Mouse (Mus musculus): Measurements from ENCODE around the gene Gm20503. TPM values are rescaled to one million over a fixed set of nuclear protein-coding genes. Genes with fewer than 3 reads are reported as not detected.

The Gm20503 gene
- polyA plus RNA-seq, 1 experiment from 2014 or later, result 23.2 TPM

DNA sequence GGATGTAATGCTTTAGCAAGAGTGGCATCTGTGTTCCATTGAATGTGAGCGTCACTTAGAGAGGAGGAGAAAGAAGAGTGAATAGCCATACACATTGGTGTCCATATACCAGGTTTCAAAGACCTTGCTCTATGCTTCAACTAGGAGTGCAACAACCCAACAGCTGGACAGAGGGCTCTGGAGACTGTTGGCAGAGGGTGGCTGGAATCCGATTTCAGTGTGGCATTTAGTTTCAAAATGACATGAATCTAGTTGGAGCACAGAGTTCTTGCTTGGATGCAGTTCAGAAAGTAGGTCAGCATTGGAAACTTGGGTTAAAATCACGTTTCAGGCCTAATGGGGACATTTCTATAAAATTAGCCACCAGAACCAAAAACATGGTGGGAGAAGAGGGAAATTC, 12.2 kb downstream of the Gm20503 start:
- Histone ChIP-seq H3K27ac (ENCODE audit: low read length) (no peak overlapping the region), H3K9me3 (ENCODE audit: low read length) (no peaks in the 10 kb centered on the region), H3K27me3 (replicated peaks; ENCODE audit: insufficient read depth, low read length) (no peaks in the 10 kb centered on the region), H3K4me1 (ENCODE audit: insufficient read depth, low read depth, low read length) (peaks cover 4% of the 10 kb centered on the region; the same call in 1 of the 2 replicates), H3K4me3 (ENCODE audit: low read depth, low read length) (no peak overlapping the region), H3K9ac (replicated peaks; ENCODE audit: low read depth) (no peak overlapping the region), H3K36me3 (ENCODE audit: insufficient read depth, low read length) (peaks cover 11% of the 10 kb centered on the region; the same call in 1 of the 2 replicates), H3K4me2 (replicated peaks; ENCODE audit: low read depth, low read length) (no peak overlapping the region)
- ATAC-seq (no peak), DNase-seq (ENCODE audit: low spot score) (no peak)
- WGBS, result 89% methylated on average over 3 of the region's 3 CpGs
- no peak for TF ChIP-seq EP300 (IDR thresholded peaks at IDR 0.05)
- TF ChIP-seq CTCF (IDR thresholded peaks at IDR 0.05), result no peak

DNA sequence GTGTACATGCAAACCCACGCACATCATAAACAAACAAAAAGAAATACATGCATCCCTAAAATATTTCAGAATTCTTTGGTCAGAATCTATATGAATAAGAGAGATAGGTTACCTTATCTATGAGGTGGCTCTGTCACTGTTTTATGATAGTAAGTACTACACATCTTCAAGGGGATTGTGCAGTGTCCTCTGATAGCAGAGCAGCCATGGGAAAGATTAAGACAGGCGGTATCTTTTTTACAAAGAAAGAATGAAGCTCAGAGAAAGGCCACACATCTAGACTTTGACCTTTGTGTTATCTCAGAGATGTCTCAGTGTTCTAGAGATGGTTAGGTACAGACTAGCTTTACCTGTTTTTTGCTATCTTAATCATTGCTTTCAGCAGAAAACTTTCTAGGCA, 13.9 kb downstream of the Gm20503 start:
- no peak overlapping the region for H3K9ac ChIP-seq (replicated peaks; ENCODE audit: low read depth)
- no peak overlapping the region for H3K4me2 ChIP-seq (replicated peaks; ENCODE audit: low read depth, low read length)
- no peaks in the 10 kb centered on the region for H3K27me3 ChIP-seq (replicated peaks; ENCODE audit: insufficient read depth, low read length)
- no peaks in the 10 kb centered on the region for H3K4me1 ChIP-seq (ENCODE audit: insufficient read depth, low read depth, low read length)
- H3K27ac ChIP-seq (ENCODE audit: low read length), result no peak overlapping the region
- WGBS, result 83% methylated on average over 2 of the region's 2 CpGs
- DNase-seq (ENCODE audit: low spot score) (no peak), ATAC-seq (no peak)
- no peaks in the 10 kb centered on the region for H3K9me3 ChIP-seq (ENCODE audit: low read length)
- no peak overlapping the region for H3K4me3 ChIP-seq (ENCODE audit: low read depth, low read length)
- peaks cover 11% of the 10 kb centered on the region; the same call in 1 of the 2 replicates for H3K36me3 ChIP-seq (ENCODE audit: insufficient read depth, low read length)
- TF ChIP-seq EP300 (IDR thresholded peaks at IDR 0.05), result no peak
- TF ChIP-seq CTCF (IDR thresholded peaks at IDR 0.05), result no peak

DNA sequence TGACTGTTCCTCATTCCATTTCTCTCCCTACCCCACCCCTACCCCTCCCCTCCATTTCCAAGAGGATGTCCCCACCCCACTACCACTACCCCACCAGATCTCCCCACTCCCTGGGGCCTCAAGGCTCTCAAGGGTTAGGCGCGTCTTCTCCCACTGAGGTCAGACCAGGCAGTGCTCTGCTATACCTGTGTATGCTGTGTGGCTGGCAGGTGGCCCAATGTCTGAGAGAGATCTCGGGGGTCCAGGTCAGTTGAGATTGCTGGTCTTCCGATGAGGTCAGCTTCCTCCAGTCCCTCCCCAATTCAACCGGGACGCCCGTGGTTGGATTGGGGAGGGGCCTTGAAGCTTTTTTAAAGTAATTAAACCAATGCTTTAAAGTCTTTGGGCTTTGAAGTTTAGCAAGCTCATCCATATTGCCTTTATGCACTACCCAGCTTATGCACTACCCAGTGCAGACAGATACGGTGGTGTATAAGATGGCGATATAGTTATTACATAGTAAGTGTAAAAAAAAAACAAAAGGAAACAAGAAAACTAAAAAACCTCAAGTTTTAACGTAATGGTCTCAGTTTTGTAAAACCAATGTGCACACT, 31.4 kb downstream of the Gm20503 start:
- ATAC-seq (no peak), DNase-seq (ENCODE audit: low spot score) (peak; percentile 5)
- no peak overlapping the region for H3K9ac ChIP-seq (replicated peaks; ENCODE audit: low read depth)
- no peaks in the 10 kb centered on the region for H3K9me3 ChIP-seq (ENCODE audit: low read length)
- no peaks in the 10 kb centered on the region for H3K36me3 ChIP-seq (ENCODE audit: insufficient read depth, low read length)
- H3K27me3 ChIP-seq (replicated peaks; ENCODE audit: insufficient read depth, low read length), result no peaks in the 10 kb centered on the region
- H3K4me2 ChIP-seq (replicated peaks; ENCODE audit: low read depth, low read length), result peak overlapping the region; percentile 87
- H3K27ac ChIP-seq (ENCODE audit: low read length), result no peak overlapping the region
- WGBS, result 68% methylated on average over 10 of the region's 10 CpGs
- TF ChIP-seq CTCF (IDR thresholded peaks at IDR 0.05) (no peak), EP300 (IDR thresholded peaks at IDR 0.05) (no peak)
- H3K4me1 ChIP-seq (ENCODE audit: insufficient read depth, low read depth, low read length), result no peaks in the 10 kb centered on the region
- H3K4me3 ChIP-seq (ENCODE audit: low read depth, low read length), result peak overlapping the region; percentile 76; the same call in 1 of the 2 replicates

DNA sequence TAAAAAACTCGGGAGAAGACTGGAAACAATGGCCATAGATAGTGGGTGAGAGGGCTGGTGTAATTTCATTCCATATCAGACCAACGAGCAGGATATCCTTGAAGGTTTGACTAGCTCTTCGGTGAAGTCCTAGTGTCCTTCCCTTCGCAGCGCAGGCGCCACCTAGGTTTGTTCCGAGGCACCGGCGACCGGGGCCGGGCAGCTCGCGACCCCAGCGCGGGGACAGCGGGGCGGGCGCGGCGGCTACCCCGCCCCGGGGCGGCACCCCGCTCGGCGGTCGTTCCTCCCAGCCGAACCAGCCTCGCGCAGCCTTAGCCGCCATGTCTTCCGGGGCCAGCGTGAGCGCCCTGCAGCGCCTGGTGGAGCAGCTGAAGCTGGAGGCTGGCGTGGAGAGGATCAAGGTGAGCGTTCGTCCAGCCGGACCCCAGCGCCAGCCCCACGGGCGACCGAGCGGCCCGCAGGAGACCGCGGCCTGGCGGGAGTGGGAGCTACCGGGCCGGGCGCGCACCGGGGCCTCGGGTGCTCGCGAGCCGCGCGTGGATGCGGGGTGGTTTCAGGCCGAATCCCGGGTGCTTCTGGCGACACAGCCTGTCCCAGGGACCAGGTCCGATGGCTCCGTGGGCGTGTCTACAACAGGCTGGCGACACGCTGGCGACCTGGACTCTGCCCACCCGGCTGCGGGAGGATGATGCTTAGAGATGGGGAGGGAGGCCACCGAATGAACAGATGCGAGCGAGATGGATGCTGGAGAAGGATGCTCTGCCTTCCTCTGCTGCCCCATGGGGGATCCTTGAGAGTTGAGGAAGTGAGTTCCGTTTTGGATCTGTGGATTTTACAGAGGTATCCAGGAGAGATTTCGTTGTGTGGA, 32.1 kb downstream of the Gm20503 start, which contains the start of gene Gng10:
TSS of gene Gng10 (plus strand) at position 171 of the 868 bp plus-strand sequence.
- Histone ChIP-seq H3K27ac (ENCODE audit: low read length) (peak within 1 kb of the TSS; percentile 32; the same call in 1 of the 2 replicates), H3K27me3 (replicated peaks; ENCODE audit: insufficient read depth, low read length) (no peaks in the 10 kb centered on the region), H3K4me2 (replicated peaks; ENCODE audit: low read depth, low read length) (peak within 1 kb of the TSS; percentile 87), H3K4me3 (ENCODE audit: low read depth, low read length) (peak within 1 kb of the TSS; percentile 76), H3K4me1 (ENCODE audit: insufficient read depth, low read depth, low read length) (no peaks in the 10 kb centered on the region), H3K36me3 (ENCODE audit: insufficient read depth, low read length) (no peaks in the 10 kb centered on the region), H3K9me3 (ENCODE audit: low read length) (no peaks in the 10 kb centered on the region), H3K9ac (replicated peaks; ENCODE audit: low read depth) (peak within 1 kb of the TSS; percentile 76)
- DNase-seq (ENCODE audit: low spot score) (peak; percentile 69), ATAC-seq (peak; percentile 93)
- 0 out of 2 replicates have a peak, but pooled peaks have one; percentile 20 for TF ChIP-seq CTCF (IDR thresholded peaks at IDR 0.05)
- TF ChIP-seq EP300 (IDR thresholded peaks at IDR 0.05), result no peak
- 11% methylated on average over 74 of the region's 76 CpGs for WGBS

DNA sequence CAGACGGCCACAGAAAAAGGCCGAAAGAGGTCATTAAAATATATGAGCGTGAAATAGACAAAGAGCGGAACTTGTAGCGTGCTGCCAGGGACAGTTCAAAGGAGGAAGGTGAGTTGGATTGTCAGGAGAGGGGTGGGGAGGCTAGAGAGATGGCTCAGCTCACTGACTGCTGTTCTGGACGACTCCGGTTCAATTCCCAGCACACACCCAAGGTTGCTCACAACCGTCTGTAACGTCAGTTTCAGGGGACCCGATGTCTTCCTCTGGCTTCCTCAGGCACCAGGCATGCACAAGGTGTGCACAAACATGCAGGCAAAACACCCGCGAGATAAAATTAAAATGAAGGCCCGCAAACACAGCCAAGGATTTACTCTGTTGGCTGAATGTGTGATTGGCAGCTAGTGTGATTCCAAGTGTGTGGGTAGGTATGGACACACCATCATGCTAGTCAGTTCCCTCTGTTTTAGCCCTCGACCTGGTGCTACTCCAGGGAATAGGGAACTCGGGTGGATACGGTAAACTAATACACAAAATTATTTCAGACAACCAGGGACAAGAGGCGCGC, 32.9 kb downstream of the Gm20503 start:
- TF ChIP-seq CTCF (IDR thresholded peaks at IDR 0.05) (no peak), EP300 (IDR thresholded peaks at IDR 0.05) (no peak)
- H3K9ac ChIP-seq (replicated peaks; ENCODE audit: low read depth), result no peak overlapping the region
- ATAC-seq (no peak), DNase-seq (ENCODE audit: low spot score) (no peak)
- H3K4me2 ChIP-seq (replicated peaks; ENCODE audit: low read depth, low read length), result peak overlapping the region; percentile 87
- H3K27ac ChIP-seq (ENCODE audit: low read length), result no peak overlapping the region
- no peaks in the 10 kb centered on the region for H3K36me3 ChIP-seq (ENCODE audit: insufficient read depth, low read length)
- no peaks in the 10 kb centered on the region for H3K4me1 ChIP-seq (ENCODE audit: insufficient read depth, low read depth, low read length)
- 62% methylated on average over 18 of the region's 18 CpGs for WGBS
- H3K9me3 ChIP-seq (ENCODE audit: low read length), result no peaks in the 10 kb centered on the region
- no peaks in the 10 kb centered on the region for H3K27me3 ChIP-seq (replicated peaks; ENCODE audit: insufficient read depth, low read length)
- peak overlapping the region; percentile 76 for H3K4me3 ChIP-seq (ENCODE audit: low read depth, low read length)

DNA sequence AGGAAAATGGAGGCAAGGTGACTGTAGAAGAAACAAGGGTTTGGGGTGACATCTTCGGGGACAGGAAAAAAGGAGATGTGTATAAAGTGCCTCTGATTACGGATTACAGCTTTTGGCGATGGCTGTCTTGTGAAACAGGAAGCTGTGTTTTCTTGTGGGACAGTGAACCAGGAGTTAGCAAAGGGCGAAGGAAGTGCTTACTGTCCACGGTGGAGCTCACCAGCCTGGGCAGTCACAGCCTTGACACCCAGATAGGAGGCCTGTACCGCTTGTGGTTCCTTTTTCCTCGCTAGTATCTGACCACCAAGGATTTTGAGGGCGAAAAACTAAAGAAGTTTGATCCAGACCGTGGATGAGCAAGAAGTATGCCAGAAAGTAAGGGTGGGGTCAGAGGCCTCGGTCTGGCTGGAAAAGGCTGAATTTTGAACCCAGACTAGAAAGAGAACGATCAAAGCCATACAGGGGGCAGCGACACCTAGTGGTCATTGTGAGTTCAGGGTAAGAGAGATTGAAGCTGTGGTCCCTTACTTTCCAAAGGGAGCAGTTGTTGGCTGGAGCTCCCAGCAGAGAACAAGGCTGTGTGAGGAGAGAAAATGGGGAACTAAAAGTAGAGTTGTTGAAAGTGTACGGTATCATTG, 33.6 kb downstream of the Gm20503 start:
- H3K27me3 ChIP-seq (replicated peaks; ENCODE audit: insufficient read depth, low read length), result no peaks in the 10 kb centered on the region
- TF ChIP-seq CTCF (IDR thresholded peaks at IDR 0.05), result peak; percentile 89
- no peak for TF ChIP-seq EP300 (IDR thresholded peaks at IDR 0.05)
- no peaks in the 10 kb centered on the region for H3K36me3 ChIP-seq (ENCODE audit: insufficient read depth, low read length)
- WGBS, result 43% methylated on average over 13 of the region's 13 CpGs
- no peak overlapping the region for H3K27ac ChIP-seq (ENCODE audit: low read length)
- H3K4me1 ChIP-seq (ENCODE audit: insufficient read depth, low read depth, low read length), result no peaks in the 10 kb centered on the region
- ATAC-seq, result peak; percentile 58
- no peak overlapping the region for H3K4me2 ChIP-seq (replicated peaks; ENCODE audit: low read depth, low read length)
- H3K4me3 ChIP-seq (ENCODE audit: low read depth, low read length), result no peak overlapping the region
- peak; percentile 76 for DNase-seq (ENCODE audit: low spot score)
- no peak overlapping the region for H3K9ac ChIP-seq (replicated peaks; ENCODE audit: low read depth)
- H3K9me3 ChIP-seq (ENCODE audit: low read length), result no peaks in the 10 kb centered on the region
